Mouse (Mus musculus) heart, embryonic 10.5 days (tissue): ENCODE measurements around the gene Lilra6. TPM values are rescaled to one million over a fixed set of nuclear protein-coding genes. Genes with fewer than 3 reads are reported as not detected.

Experiments used
- polyA plus RNA-seq: library from polyadenylated mRNA; unstranded; fragments of >200 nt; fragmentation: Nextera tagmentation; extraction: Ambion mirVana; gene quantifications from 2 replicates; pipeline ENCODE4 v1.2.1, GENCODE M21; 2016

Lilra6 gene
- polyA plus RNA-seq, 1 experiment from 2014 or later, result not detected

Other genes starting within 250 kb of the Lilra6 start
- 19.5 and 19.6 TPM in 2 replicates for gene Leng1, start 249.7 kb downstream of the Lilra6 start, polyA plus RNA-seq
- 5.4 and 8.5 TPM in 2 replicates for gene Tmc4, start 237.9 kb downstream of the Lilra6 start, polyA plus RNA-seq
- 221 and 268 TPM in 2 replicates for gene Tsen34, start 222.6 kb downstream of the Lilra6 start, polyA plus RNA-seq
- 32.7 and 40.4 TPM in 2 replicates for gene Mboat7, start 222.0 kb downstream of the Lilra6 start, polyA plus RNA-seq
- gene Rps9, start 211.5 kb downstream of the Lilra6 start, polyA plus RNA-seq, result 973 and 1,162 TPM in 2 replicates
- gene Pirb, start 195.1 kb downstream of the Lilra6 start, polyA plus RNA-seq, result 0.05 and 0.16 TPM in 2 replicates
- not detected in 2 replicates for gene Gm15448, start 89.8 kb downstream of the Lilra6 start, polyA plus RNA-seq
- gene Pira2, start 70.5 kb downstream of the Lilra6 start, polyA plus RNA-seq, result not detected in 2 replicates
- not detected in 2 replicates for gene Gm14548, start 17.4 kb downstream of the Lilra6 start, polyA plus RNA-seq
- 0.15 and 0.21 TPM in 2 replicates for gene Lair1, start 147.7 kb upstream of the Lilra6 start, polyA plus RNA-seq
- gene Ttyh1, start 203.9 kb upstream of the Lilra6 start, polyA plus RNA-seq, result 0.54 and 0.83 TPM in 2 replicates
- gene Leng8, start 221.5 kb upstream of the Lilra6 start, polyA plus RNA-seq, result 72.6 and 75.1 TPM in 2 replicates
- 1.8 and 2.2 TPM in 2 replicates for gene Leng9, start 234.9 kb upstream of the Lilra6 start, polyA plus RNA-seq
- gene Cdc42ep5, start 249.4 kb upstream of the Lilra6 start, polyA plus RNA-seq, result 27.4 and 35.7 TPM in 2 replicates